Mouse (Mus musculus) lung, adult 2 months (tissue): ENCODE measurements around the gene C2cd4d.

ENCODE experiments used
- CTCF ChIP-seq: fragments of 200-500 bp; IDR thresholded peaks from 2 replicates; pipeline ENCODE4 v1.5.1; 2011; ENCODE audit warnings: mild to moderate bottlenecking, low read length, control low read depth; ENCODE audit not compliant: insufficient read depth
- POLR2A ChIP-seq: fragments of 200-500 bp; IDR thresholded peaks from 2 replicates; pipeline ENCODE4 v1.6.1; 2011; ENCODE audit warnings: low read depth, mild to moderate bottlenecking, control low read depth, low read length, borderline replicate concordance; ENCODE audit errors: extremely low read depth

GRCm38 (mm10) chr3:94334442-94334841 is 27.8 kb upstream of the C2cd4d start:
- no peak for TF ChIP-seq CTCF
- TF ChIP-seq POLR2A: no peak
